Mouse (Mus musculus): Measurements from ENCODE around the gene Adamts15. TPM values are rescaled to one million over a fixed set of nuclear protein-coding genes. Genes with fewer than 3 reads are reported as not detected.

Gene Adamts15
- total RNA-seq, 4 experiments from 2014 or later = 4.6 to 7.1 (median 5.9) TPM

- DNase-seq (ENCODE audit: low spot score) = no peak
Measured at GRCm38 (mm10) chr9:30921261-30922103, 770 bp downstream of the Adamts15 start.

GRCm38 (mm10) chr9:30920736-30921135 is 1.5 kb downstream of the Adamts15 start:
- no peak for DNase-seq (ENCODE audit: low spot score)

- peak; percentile 58 for DNase-seq (ENCODE audit: low spot score)
Measured at GRCm38 (mm10) chr9:30919686-30920085, 2.6 kb downstream of the Adamts15 start.

- DNase-seq (ENCODE audit: low spot score) = peak; percentile 60
Measured at GRCm38 (mm10) chr9:30918466-30919356, 3.5 kb downstream of the Adamts15 start.

- no peak for DNase-seq (ENCODE audit: low spot score)
Measured at GRCm38 (mm10) chr9:30916266-30916968, 5.8 kb downstream of the Adamts15 start.

GRCm38 (mm10) chr9:30914241-30914640 is 8.0 kb downstream of the Adamts15 start:
- no peak for DNase-seq (ENCODE audit: low spot score)

GRCm38 (mm10) chr9:30913429-30913828 is 8.8 kb downstream of the Adamts15 start:
- DNase-seq (ENCODE audit: low spot score) = no peak

- no peak for DNase-seq (ENCODE audit: low spot score)
Measured at GRCm38 (mm10) chr9:30912161-30912560, 10.1 kb downstream of the Adamts15 start.

GRCm38 (mm10) chr9:30910491-30910890 is 11.8 kb downstream of the Adamts15 start:
- DNase-seq (ENCODE audit: low spot score) = no peak

- DNase-seq (ENCODE audit: low spot score) = no peak
Measured at GRCm38 (mm10) chr9:30908973-30909372, 13.3 kb downstream of the Adamts15 start.

- DNase-seq (ENCODE audit: low spot score) = no peak
Measured at GRCm38 (mm10) chr9:30908296-30908690, 14.0 kb downstream of the Adamts15 start.

- DNase-seq (ENCODE audit: low spot score) = no peak
Measured at GRCm38 (mm10) chr9:30907677-30908295, 14.5 kb downstream of the Adamts15 start.

- DNase-seq (ENCODE audit: low spot score) = no peak
Measured at GRCm38 (mm10) chr9:30906426-30906825, 15.8 kb downstream of the Adamts15 start.

GRCm38 (mm10) chr9:30905861-30906260 is 16.4 kb downstream of the Adamts15 start:
- DNase-seq (ENCODE audit: low spot score) = no peak

- no peak for DNase-seq (ENCODE audit: low spot score)
Measured at GRCm38 (mm10) chr9:30903266-30903665, 19.0 kb downstream of the Adamts15 start.

GRCm38 (mm10) chr9:30902641-30903040 is 19.6 kb downstream of the Adamts15 start:
- DNase-seq (ENCODE audit: low spot score) = no peak

- DNase-seq (ENCODE audit: low spot score) = no peak
Measured at GRCm38 (mm10) chr9:30902152-30902551, 20.1 kb downstream of the Adamts15 start.

GRCm38 (mm10) chr9:30897169-30897568 is 25.1 kb downstream of the Adamts15 start:
- DNase-seq (ENCODE audit: low spot score) = no peak

GRCm38 (mm10) chr9:30896752-30897151 is 25.5 kb downstream of the Adamts15 start:
- peak; percentile 80 for DNase-seq (ENCODE audit: low spot score)

GRCm38 (mm10) chr9:30895618-30896017 is 26.6 kb downstream of the Adamts15 start:
- DNase-seq (ENCODE audit: low spot score) = peak; percentile 33

GRCm38 (mm10) chr9:30886276-30886675 is 36.0 kb downstream of the Adamts15 start:
- DNase-seq (ENCODE audit: low spot score) = no peak
